Mouse (Mus musculus) adrenal gland, adult 8-10 months (tissue): Measurements from ENCODE around the gene Rpl18. TPM values are rescaled to one million over a fixed set of nuclear protein-coding genes. Genes with fewer than 3 reads are reported as not detected.
A peak's percentile ranks its signal among the peaks of the same experiment; 100 is the strongest.

Experiments used
- DNase-seq: peaks from one replicate; pipeline ENCODE4 v3.0.0; 2022
- total RNA-seq, 4 experiments: library from RNA; stranded (reverse); gene quantifications; 2 replicates each; pipeline ENCODE4 v1.2.4; 2022

The Rpl18 gene
- total RNA-seq, 4 experiments from 2014 or later = 1,011 to 1,224 (median 1,104) TPM

DNA sequence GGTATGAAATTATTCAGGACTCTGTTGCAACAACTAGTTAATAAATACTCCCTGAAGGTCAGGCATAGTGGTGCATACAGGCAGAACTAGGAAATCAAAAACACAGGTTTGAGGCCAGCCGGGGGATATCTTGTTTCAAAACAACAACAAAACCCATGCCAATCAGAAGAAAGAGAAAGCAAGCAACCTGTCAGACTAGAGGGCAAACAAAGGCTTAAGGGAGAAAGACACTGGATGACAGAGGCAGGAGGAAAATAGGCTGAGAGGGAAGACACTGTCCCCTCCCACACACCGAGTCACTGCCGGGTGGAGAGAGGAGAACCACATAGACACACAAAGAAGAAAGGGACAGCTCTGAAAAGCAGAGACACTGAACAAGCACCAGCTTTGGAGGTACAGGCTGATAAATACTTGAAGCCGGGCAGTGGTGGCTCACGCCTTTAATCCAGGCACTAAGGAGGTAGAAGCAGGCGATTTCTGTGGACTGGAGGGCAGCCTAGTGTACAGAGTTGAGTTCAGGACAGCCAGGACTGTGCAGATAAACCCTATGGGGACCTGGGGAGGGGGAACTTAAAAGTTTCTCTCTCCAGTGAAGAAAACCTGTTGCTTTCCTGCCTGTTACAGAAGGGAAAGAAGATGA lies 1.3 kb upstream of the Rpl18 start:
- no peak for DNase-seq

- DNase-seq = no peak
These were observed 597 bp upstream of the Rpl18 start for GRCm38 (mm10) chr7:45714630-45715089.

GRCm38 (mm10) chr7:45715741-45716459 lies 643 bp downstream of the Rpl18 start:
- peak; percentile 43 for DNase-seq

GRCm38 (mm10) chr7:45716460-45716857 lies 1.2 kb downstream of the Rpl18 start:
- peak; percentile 35 for DNase-seq

- no peak for DNase-seq
These were observed 2.0 kb downstream of the Rpl18 start for GRCm38 (mm10) chr7:45716952-45717917.

DNA sequence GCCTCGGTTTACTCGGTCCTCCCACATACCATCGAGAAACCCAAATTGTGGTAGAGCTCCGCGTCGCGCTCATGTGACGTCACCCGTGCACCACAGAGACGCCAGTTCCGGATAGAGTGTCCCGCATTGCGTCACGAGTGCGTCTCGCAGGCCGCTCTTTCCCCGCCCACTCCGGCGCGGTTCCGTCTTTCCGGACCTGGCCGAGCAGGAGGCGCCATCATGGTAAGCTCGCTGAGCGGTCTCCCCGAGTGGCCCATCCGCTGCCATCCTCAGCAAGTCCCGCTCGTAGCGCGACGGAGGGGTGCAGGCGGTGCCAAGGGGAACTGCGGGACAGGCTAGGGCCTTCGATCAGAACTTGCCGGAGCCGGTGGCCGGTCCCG lies 2.7 kb downstream of the Rpl18 start, which contains the start of gene Sphk2:
TSS of gene Sphk2 (minus strand) at position 85 of the 380 bp plus-strand sequence.
- peak; percentile 98 for DNase-seq

- DNase-seq = no peak
These were observed 3.1 kb downstream of the Rpl18 start for GRCm38 (mm10) chr7:45718331-45718730.

- DNase-seq = no peak
These were observed 3.9 kb downstream of the Rpl18 start for GRCm38 (mm10) chr7:45719180-45719579.

DNA sequence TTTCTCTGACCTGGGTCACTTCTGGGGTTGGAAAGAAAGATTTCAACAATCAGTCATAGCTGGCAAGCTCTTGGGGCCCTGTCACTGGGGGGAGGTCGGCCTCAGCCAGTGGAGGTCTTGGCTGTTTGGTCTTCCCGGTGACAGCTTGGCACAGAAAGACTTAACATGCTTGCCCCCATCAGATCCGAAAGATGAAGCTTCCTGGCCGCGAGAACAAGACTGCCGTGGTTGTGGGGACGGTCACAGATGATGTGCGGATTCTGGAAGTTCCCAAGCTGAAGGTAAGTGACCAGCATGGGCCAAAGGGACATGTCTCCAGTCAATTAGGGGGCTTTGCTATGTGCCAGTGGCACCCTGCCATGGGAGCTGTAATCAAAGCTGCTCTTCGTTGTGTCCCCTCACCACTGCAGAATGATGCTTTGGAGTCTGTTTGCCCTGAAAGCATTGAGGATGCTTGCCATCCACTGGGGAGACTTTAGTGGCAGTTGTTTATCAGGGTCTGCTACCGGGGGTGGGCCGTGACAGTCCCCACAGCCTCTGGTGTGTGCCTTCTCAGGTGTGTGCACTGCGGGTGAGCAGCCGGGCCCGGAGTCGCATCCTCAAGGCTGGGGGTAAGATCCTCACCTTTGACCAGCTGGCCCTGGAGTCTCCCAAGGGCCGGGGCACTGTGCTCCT lies 4.6 kb downstream of the Rpl18 start:
- no peak for DNase-seq

- DNase-seq = no peak
These were observed 5.4 kb downstream of the Rpl18 start, which contains the start of gene Fam83e for GRCm38 (mm10) chr7:45720413-45721233. TSS of gene Fam83e (plus strand) at chr7:45721212.

GRCm38 (mm10) chr7:45721234-45721571 lies 5.9 kb downstream of the Rpl18 start:
- no peak for DNase-seq

GRCm38 (mm10) chr7:45721642-45722347 lies 6.5 kb downstream of the Rpl18 start:
- no peak for DNase-seq

DNA sequence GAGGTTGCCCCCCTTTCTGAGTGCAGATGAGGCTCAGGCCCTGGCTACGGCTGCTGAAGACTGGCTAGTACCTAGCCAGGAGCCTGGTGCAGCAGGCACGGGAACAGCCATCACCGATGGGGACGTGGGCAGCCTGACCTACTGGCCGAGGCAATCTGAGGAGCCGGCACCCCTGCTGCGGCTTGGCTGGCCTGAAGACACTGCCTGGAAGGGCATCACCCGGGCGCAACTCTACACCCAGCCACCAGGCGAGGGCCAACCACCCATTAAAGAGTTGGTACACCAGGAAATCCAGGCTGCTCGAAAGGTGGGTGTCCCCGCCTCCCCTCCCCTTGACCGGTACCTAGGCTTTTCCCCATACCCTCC lies 7.1 kb downstream of the Rpl18 start:
- no peak for DNase-seq

DNA sequence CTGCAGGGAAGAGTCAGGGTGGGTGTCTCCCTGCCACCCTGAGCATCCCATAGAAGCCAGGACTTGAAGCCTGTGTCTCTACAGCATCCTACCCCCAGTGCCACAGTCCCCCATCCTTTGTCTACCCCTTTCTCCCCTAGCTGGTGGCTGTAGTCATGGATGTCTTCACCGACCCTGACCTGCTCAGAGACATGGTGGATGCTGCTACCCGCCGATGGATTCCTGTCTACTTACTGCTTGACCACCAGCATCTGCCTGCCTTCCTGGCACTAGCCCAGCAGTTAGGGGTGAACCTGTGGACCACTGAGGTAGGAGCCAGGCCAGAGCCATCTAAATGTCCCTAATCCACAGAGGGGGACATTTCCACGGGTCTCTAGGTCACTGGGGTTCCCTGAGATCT lies 8.0 kb downstream of the Rpl18 start:
- no peak for DNase-seq

- no peak for DNase-seq
These were observed 8.5 kb downstream of the Rpl18 start for GRCm38 (mm10) chr7:45723781-45724180.

GRCm38 (mm10) chr7:45725151-45725550 lies 9.9 kb downstream of the Rpl18 start:
- no peak for DNase-seq

GRCm38 (mm10) chr7:45725713-45726112 lies 10.5 kb downstream of the Rpl18 start, which contains the start of gene Spaca4:
TSS of gene Spaca4 (minus strand) at chr7:45725813.
- no peak for DNase-seq

GRCm38 (mm10) chr7:45726419-45726818 lies 11.2 kb downstream of the Rpl18 start:
- DNase-seq = no peak

- DNase-seq = no peak
These were observed 12.4 kb downstream of the Rpl18 start for GRCm38 (mm10) chr7:45727625-45728024.

DNA sequence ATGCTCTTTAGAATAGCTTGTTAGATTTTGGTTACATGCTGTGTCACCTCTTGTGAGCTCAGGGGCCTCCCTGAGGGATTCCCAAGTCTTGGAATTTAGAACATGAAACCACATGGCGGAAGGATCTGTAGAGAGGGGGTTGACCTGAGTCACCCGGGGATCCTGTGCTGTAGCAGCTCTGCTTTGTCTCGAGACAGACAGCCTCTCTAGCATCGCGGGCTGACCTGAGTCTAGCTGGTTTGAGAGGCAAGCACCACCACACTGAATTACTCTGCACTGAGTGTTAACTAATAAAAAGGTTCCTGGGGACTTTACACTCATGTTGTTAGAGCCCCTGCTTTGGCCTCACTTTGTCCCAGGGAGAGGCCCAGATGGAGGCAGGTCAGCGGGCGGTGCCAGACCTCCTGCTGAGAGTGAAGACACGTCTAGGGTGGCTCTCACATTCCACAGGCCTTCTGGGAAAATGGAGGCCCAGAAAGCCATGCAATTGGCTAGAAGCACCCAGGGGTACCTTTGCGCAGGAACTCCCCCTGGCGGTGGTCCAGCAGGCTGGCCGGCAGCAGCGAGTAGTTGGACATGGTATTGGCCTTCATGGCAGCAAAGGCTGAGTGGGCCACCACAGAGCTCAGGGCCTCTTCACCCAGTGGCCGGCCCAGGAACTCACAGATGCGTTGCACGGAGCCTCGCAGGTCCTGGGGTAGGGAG lies 15.6 kb downstream of the Rpl18 start:
- no peak for DNase-seq
